Mouse (Mus musculus): Measurements from ENCODE around the gene Shd. TPM values are rescaled to one million over a fixed set of nuclear protein-coding genes. Genes with fewer than 3 reads are reported as not detected.

Shd gene
- polyA plus RNA-seq, 1 experiment = 0.63 TPM

- H3K4me3 ChIP-seq (ENCODE audit: control insufficient read depth, low read depth, low read length) = no peak overlapping the region
- no peaks in the 10 kb centered on the region for H3K36me3 ChIP-seq (ENCODE audit: control insufficient read depth, insufficient read depth, low read length)
- H3K27me3 ChIP-seq (ENCODE audit: control insufficient read depth, insufficient read depth, low read length) = no peaks in the 10 kb centered on the region
- H3K27ac ChIP-seq (ENCODE audit: control insufficient read depth, insufficient read depth, low read depth, low read length) = no peak overlapping the region
- TF ChIP-seq CTCF (IDR thresholded peaks at IDR 0.05; ENCODE audit: control insufficient read depth, insufficient read depth, insufficient replicate concordance, low read depth, low read length) = no peak
- no peak for TF ChIP-seq POLR2A (IDR thresholded peaks at IDR 0.05; ENCODE audit: control insufficient read depth, low read depth, low read length)
- H3K4me1 ChIP-seq (ENCODE audit: control insufficient read depth, insufficient read depth, low read length) = no peaks in the 10 kb centered on the region; the same call in 1 of the 2 replicates
Measured at GRCm38 (mm10) chr17:56022131-56022988, 52.1 kb downstream of the Shd start.

- Histone ChIP-seq H3K27me3 (ENCODE audit: control insufficient read depth, insufficient read depth, low read length) (no peaks in the 10 kb centered on the region), H3K4me1 (ENCODE audit: control insufficient read depth, insufficient read depth, low read length) (no peaks in the 10 kb centered on the region; the same call in 1 of the 2 replicates), H3K36me3 (ENCODE audit: control insufficient read depth, insufficient read depth, low read length) (no peaks in the 10 kb centered on the region), H3K27ac (ENCODE audit: control insufficient read depth, insufficient read depth, low read depth, low read length) (no peak overlapping the region), H3K4me3 (ENCODE audit: control insufficient read depth, low read depth, low read length) (no peak overlapping the region)
- TF ChIP-seq CTCF (IDR thresholded peaks at IDR 0.05; ENCODE audit: control insufficient read depth, insufficient read depth, insufficient replicate concordance, low read depth, low read length) (no peak), POLR2A (IDR thresholded peaks at IDR 0.05; ENCODE audit: control insufficient read depth, low read depth, low read length) (no peak)
Measured at GRCm38 (mm10) chr17:56022989-56023290, 52.7 kb downstream of the Shd start.

- no peak for TF ChIP-seq CTCF (IDR thresholded peaks at IDR 0.05; ENCODE audit: control insufficient read depth, insufficient read depth, insufficient replicate concordance, low read depth, low read length)
- no peak for TF ChIP-seq POLR2A (IDR thresholded peaks at IDR 0.05; ENCODE audit: control insufficient read depth, low read depth, low read length)
- Histone ChIP-seq H3K36me3 (ENCODE audit: control insufficient read depth, insufficient read depth, low read length) (no peaks in the 10 kb centered on the region), H3K27ac (ENCODE audit: control insufficient read depth, insufficient read depth, low read depth, low read length) (no peak overlapping the region), H3K4me1 (ENCODE audit: control insufficient read depth, insufficient read depth, low read length) (peaks cover under 1% of the 10 kb centered on the region), H3K4me3 (ENCODE audit: control insufficient read depth, low read depth, low read length) (no peak overlapping the region), H3K27me3 (ENCODE audit: control insufficient read depth, insufficient read depth, low read length) (no peaks in the 10 kb centered on the region)
Measured at GRCm38 (mm10) chr17:56023386-56023785, 53.1 kb downstream of the Shd start.

GRCm38 (mm10) chr17:56024476-56024875 is 54.2 kb downstream of the Shd start:
- H3K36me3 ChIP-seq (ENCODE audit: control insufficient read depth, insufficient read depth, low read length) = no peaks in the 10 kb centered on the region
- no peaks in the 10 kb centered on the region for H3K27me3 ChIP-seq (ENCODE audit: control insufficient read depth, insufficient read depth, low read length)
- H3K4me1 ChIP-seq (ENCODE audit: control insufficient read depth, insufficient read depth, low read length) = peaks cover 3% of the 10 kb centered on the region

GRCm38 (mm10) chr17:56024931-56025330 is 54.7 kb downstream of the Shd start:
- Histone ChIP-seq H3K27me3 (ENCODE audit: control insufficient read depth, insufficient read depth, low read length) (no peaks in the 10 kb centered on the region), H3K36me3 (ENCODE audit: control insufficient read depth, insufficient read depth, low read length) (no peaks in the 10 kb centered on the region), H3K4me3 (ENCODE audit: control insufficient read depth, low read depth, low read length) (no peak overlapping the region), H3K27ac (ENCODE audit: control insufficient read depth, insufficient read depth, low read depth, low read length) (no peak overlapping the region), H3K4me1 (ENCODE audit: control insufficient read depth, insufficient read depth, low read length) (peaks cover 3% of the 10 kb centered on the region)
- no peak for TF ChIP-seq CTCF (IDR thresholded peaks at IDR 0.05; ENCODE audit: control insufficient read depth, insufficient read depth, insufficient replicate concordance, low read depth, low read length)
- no peak for TF ChIP-seq POLR2A (IDR thresholded peaks at IDR 0.05; ENCODE audit: control insufficient read depth, low read depth, low read length)

More at GRCm38 (mm10) chr17:56024476-56024875, 54.2 kb downstream of the Shd start:
- H3K27ac ChIP-seq (ENCODE audit: control insufficient read depth, insufficient read depth, low read depth, low read length) = no peak overlapping the region
- H3K4me3 ChIP-seq (ENCODE audit: control insufficient read depth, low read depth, low read length) = no peak overlapping the region
- TF ChIP-seq CTCF (IDR thresholded peaks at IDR 0.05; ENCODE audit: control insufficient read depth, insufficient read depth, insufficient replicate concordance, low read depth, low read length) = no peak
- no peak for TF ChIP-seq POLR2A (IDR thresholded peaks at IDR 0.05; ENCODE audit: control insufficient read depth, low read depth, low read length)

Other genes with a start within 250 kb of the Shd start
- gene Adgre4, start 220.5 kb upstream of the Shd start, polyA plus RNA-seq (2012; rRNA removed) = not detected in 2 replicates
- gene Zfp119a, start 91.5 kb upstream of the Shd start, polyA plus RNA-seq (2012; rRNA removed) = 0.17 and 0.23 TPM in 2 replicates
- gene Zfp959, start 78.4 kb upstream of the Shd start, polyA plus RNA-seq (2012; rRNA removed) = 0.19 and 0.59 TPM in 2 replicates
- gene Zfp119b, start 21.0 kb upstream of the Shd start, polyA plus RNA-seq (2012; rRNA removed) = 0.24 and 0.48 TPM in 2 replicates
- gene Ebi3, start 17.8 kb upstream of the Shd start, polyA plus RNA-seq (2012; rRNA removed) = 0.53 and 0.75 TPM in 2 replicates
- 4.9 TPM in 2 replicates for gene Yju2, start 11.4 kb upstream of the Shd start, polyA plus RNA-seq (2012; rRNA removed)
- 2.3 and 2.4 TPM in 2 replicates for gene Fsd1, start 16.0 kb downstream of the Shd start, polyA plus RNA-seq (2012; rRNA removed)
- 18.4 and 19.1 TPM in 2 replicates for gene Stap2, start 35.1 kb downstream of the Shd start, polyA plus RNA-seq (2012; rRNA removed)
- gene Mpnd, start 35.2 kb downstream of the Shd start, polyA plus RNA-seq (2012; rRNA removed) = 12.7 and 13.1 TPM in 2 replicates
- 91.9 and 105 TPM in 2 replicates for gene Sh3gl1, start 66.2 kb downstream of the Shd start, polyA plus RNA-seq (2012; rRNA removed)
- 70.3 and 71.8 TPM in 2 replicates for gene Chaf1a, start 70.0 kb downstream of the Shd start, polyA plus RNA-seq (2012; rRNA removed)
- gene Ubxn6, start 104.6 kb downstream of the Shd start, polyA plus RNA-seq (2012; rRNA removed) = 646 and 694 TPM in 2 replicates
- gene Hdgfl2, start 109.2 kb downstream of the Shd start, polyA plus RNA-seq (2012; rRNA removed) = 115 and 135 TPM in 2 replicates
- gene Plin4, start 139.3 kb downstream of the Shd start, polyA plus RNA-seq (2012; rRNA removed) = 1.5 and 4.2 TPM in 2 replicates
- 1.7 and 2.7 TPM in 2 replicates for gene Plin5, start 147.1 kb downstream of the Shd start, polyA plus RNA-seq (2012; rRNA removed)
- 3.7 and 5.7 TPM in 2 replicates for gene Lrg1, start 151.5 kb downstream of the Shd start, polyA plus RNA-seq (2012; rRNA removed)
- 0.28 and 0.63 TPM in 2 replicates for gene Sema6b, start 169.9 kb downstream of the Shd start, polyA plus RNA-seq (2012; rRNA removed)
- 0.29 and 0.31 TPM in 2 replicates for gene Tnfaip8l1, start 192.0 kb downstream of the Shd start, polyA plus RNA-seq (2012; rRNA removed)
- 49.9 and 56.7 TPM in 2 replicates for gene Mydgf, start 213.5 kb downstream of the Shd start, polyA plus RNA-seq (2012; rRNA removed)
- 12.8 and 15.0 TPM in 2 replicates for gene Dpp9, start 248.4 kb downstream of the Shd start, polyA plus RNA-seq (2012; rRNA removed)

All from testis, adult 2 months (tissue).